Mouse (Mus musculus) urinary bladder, adult 2 months (tissue): ENCODE measurements at regions not wholly inside any gene's neighbourhood (a gene's known extent, or its start where the extent isn't known, plus 50 kb on each side); places are given as distances from the start of the nearest gene placed in this dataset.

Source experiments
- DNase-seq: peaks from one replicate; pipeline ENCODE4 v3.0.0; 2022; ENCODE audit warnings: low spot score

- DNase-seq, result no peak
Measured at GRCm38 (mm10) chr1:76896152-76896864, 618.6 kb downstream of the Epha4 start.

- no peak for DNase-seq
Measured at GRCm38 (mm10) chr1:76897431-76897830, 617.5 kb downstream of the Epha4 start.

GRCm38 (mm10) chr1:76911472-76911871, 603.4 kb downstream of the Epha4 start:
- no peak for DNase-seq

- no peak for DNase-seq
Measured at GRCm38 (mm10) chr1:76919541-76919940, 595.3 kb downstream of the Epha4 start.

GRCm38 (mm10) chr1:76920634-76921033, 594.3 kb downstream of the Epha4 start:
- DNase-seq, result no peak

- DNase-seq, result no peak
Measured at GRCm38 (mm10) chr1:76927041-76927440, 587.8 kb downstream of the Epha4 start.

GRCm38 (mm10) chr1:76928035-76928434, 586.9 kb downstream of the Epha4 start:
- no peak for DNase-seq

GRCm38 (mm10) chr1:76933460-76933859, 581.4 kb downstream of the Epha4 start:
- DNase-seq, result no peak

GRCm38 (mm10) chr1:76942730-76943129, 572.2 kb downstream of the Epha4 start:
- DNase-seq, result no peak

- DNase-seq, result no peak
Measured at GRCm38 (mm10) chr1:76944046-76944445, 570.8 kb downstream of the Epha4 start.

GRCm38 (mm10) chr1:76955031-76955430, 559.9 kb downstream of the Epha4 start:
- no peak for DNase-seq

- no peak for DNase-seq
Measured at GRCm38 (mm10) chr1:76957411-76957810, 557.5 kb downstream of the Epha4 start.

- no peak for DNase-seq
Measured at GRCm38 (mm10) chr1:76958706-76959105, 556.2 kb downstream of the Epha4 start.

GRCm38 (mm10) chr1:76972454-76972853, 542.4 kb downstream of the Epha4 start:
- no peak for DNase-seq

- no peak for DNase-seq
Measured at GRCm38 (mm10) chr1:76975077-76975945, 539.6 kb downstream of the Epha4 start.

- DNase-seq, result no peak
Measured at GRCm38 (mm10) chr1:76980498-76981152, 534.3 kb downstream of the Epha4 start.

GRCm38 (mm10) chr1:76993776-76994175, 521.1 kb downstream of the Epha4 start:
- DNase-seq, result no peak

GRCm38 (mm10) chr1:77008001-77008400, 506.9 kb downstream of the Epha4 start:
- DNase-seq, result no peak

GRCm38 (mm10) chr1:77010608-77011214, 504.2 kb downstream of the Epha4 start:
- DNase-seq, result no peak

GRCm38 (mm10) chr1:77027656-77028055, 487.2 kb downstream of the Epha4 start:
- no peak for DNase-seq

- no peak for DNase-seq
Measured at GRCm38 (mm10) chr1:77028216-77028615, 486.7 kb downstream of the Epha4 start.

GRCm38 (mm10) chr1:77029091-77029490, 485.8 kb downstream of the Epha4 start:
- DNase-seq, result no peak
